Mouse (Mus musculus) bone marrow, adult 2 months (tissue): Measurements from ENCODE around the gene Smim8. TPM values are rescaled to one million over a fixed set of nuclear protein-coding genes. Genes with fewer than 3 reads are reported as not detected.
A peak's percentile ranks its signal among the peaks of the same experiment; 100 is the strongest.
"Not testable (repeated sequence)": the region's sequence is repeated elsewhere in the genome, so short reads cannot be mapped to it uniquely, and the experiment has no call there.

Experiments
- H3K27ac ChIP-seq: fragments of 200-500 bp; 2 replicates; pipeline ENCODE4 v1.5.1; 2012; ENCODE audit warnings: low read depth, mild to moderate bottlenecking, control low read depth, inconsistent platforms, low read length; ENCODE audit not compliant: control insufficient read depth, poor library complexity, insufficient read depth
- H3K4me1 ChIP-seq: fragments of 200-500 bp; 2 replicates; pipeline ENCODE4 v1.6.1; 2011; ENCODE audit warnings: low read length; ENCODE audit not compliant: control insufficient read depth, insufficient read depth
- H3K4me3 ChIP-seq: fragments of 200-500 bp; replicated peaks from 2 replicates; pipeline ENCODE3; 2011; ENCODE audit warnings: mild to moderate bottlenecking, low read depth, low read length, control low read depth; ENCODE audit not compliant: control insufficient read depth
- CTCF ChIP-seq: fragments of 200-500 bp; IDR thresholded peaks from 2 replicates; pipeline ENCODE4 v1.5.1; 2011; ENCODE audit warnings: low read length, control low read depth; ENCODE audit not compliant: control insufficient read depth, insufficient read depth
- POLR2A ChIP-seq: fragments of 200-500 bp; IDR thresholded peaks from 2 replicates; pipeline ENCODE4 v1.6.1; 2011; ENCODE audit warnings: low read depth, mild to moderate bottlenecking, control low read depth, low read length, borderline replicate concordance; ENCODE audit not compliant: control insufficient read depth
- WGBS: fragments of 180-500 bp; shearing (Covaris S2); methylation state at CpG from one replicate; pipeline ENCODE4 v1.1.7; 2018; 5-methylcytosine and 5-hydroxymethylcytosine counted together
- polyA plus RNA-seq: library from polyadenylated mRNA; stranded (reverse); fragments of >200 nt; gene quantifications from 2 replicates; pipeline ENCODE4 v1.2.4, GENCODE M21; 2011; ENCODE audit warnings: low replicate concordance; ENCODE audit not compliant: missing spikeins, insufficient read depth, insufficient read length

The Smim8 gene
- polyA plus RNA-seq, 1 experiment = 17.2 TPM

DNA sequence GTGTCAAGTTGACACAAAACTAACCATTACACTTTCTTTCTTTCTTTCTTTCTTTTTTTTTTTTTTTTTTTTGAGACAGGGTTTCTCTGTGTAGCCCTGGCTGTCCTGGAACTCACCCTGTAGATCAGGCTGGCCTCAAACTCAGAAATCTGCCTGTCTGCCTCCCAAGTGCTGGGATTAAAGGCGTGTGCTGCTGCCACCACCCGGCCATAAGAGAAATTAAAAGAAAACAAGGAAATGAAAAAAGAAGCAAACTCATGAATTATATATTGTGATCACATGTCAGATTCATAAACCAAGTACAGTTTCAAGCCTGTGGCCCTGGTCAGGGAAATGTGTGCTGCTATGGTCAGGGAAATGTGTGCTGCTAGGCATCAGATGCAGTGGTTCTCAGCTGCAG is 44.8 kb downstream of the Smim8 start:
- H3K27ac ChIP-seq, H3K4me3 ChIP-seq, H3K4me1 ChIP-seq: not testable (repeated sequence)
- 0 out of 2 replicates have a peak, but pooled peaks have one; percentile 14 for TF ChIP-seq CTCF
- 17% methylated on average over 2 of the region's 2 CpGs for WGBS

DNA sequence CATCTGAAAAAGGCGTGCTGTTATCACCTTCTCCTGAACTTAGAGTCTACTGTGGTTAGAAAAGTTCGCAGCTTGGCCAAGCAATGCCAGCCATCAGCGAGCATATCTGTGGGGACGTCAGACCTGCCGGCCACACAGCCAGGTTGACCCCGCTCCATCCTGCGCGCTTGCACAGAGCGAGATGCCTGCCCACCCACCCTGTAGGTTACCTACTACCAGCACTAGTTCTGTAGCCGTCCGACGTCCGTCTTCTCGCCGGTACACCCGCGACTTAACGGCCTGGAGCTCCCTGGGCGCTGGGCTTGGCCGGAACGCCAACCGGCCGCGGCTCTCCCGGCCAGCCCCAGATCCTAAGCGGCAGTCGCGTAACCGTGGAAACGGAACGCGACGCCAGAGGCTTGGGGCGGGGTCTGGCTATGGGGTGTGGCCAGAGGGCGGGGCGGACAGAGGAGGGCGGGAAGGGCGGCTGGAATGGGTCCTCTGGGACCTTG is 48.3 kb downstream of the Smim8 start, which contains the start of gene Cfap206:
TSS of gene Cfap206 (minus strand) at position 356 of the 491 bp plus-strand sequence.
- TF ChIP-seq POLR2A (no peak), CTCF (no peak)
- H3K4me1 ChIP-seq = peaks cover 2% of the 10 kb centered on the region; the same call in 1 of the 2 replicates
- H3K4me3 ChIP-seq = peak within 1 kb of the TSS; percentile 35
- 1% methylated on average over 38 of the region's 38 CpGs for WGBS
- H3K27ac ChIP-seq = no peak within 1 kb of the TSS

DNA sequence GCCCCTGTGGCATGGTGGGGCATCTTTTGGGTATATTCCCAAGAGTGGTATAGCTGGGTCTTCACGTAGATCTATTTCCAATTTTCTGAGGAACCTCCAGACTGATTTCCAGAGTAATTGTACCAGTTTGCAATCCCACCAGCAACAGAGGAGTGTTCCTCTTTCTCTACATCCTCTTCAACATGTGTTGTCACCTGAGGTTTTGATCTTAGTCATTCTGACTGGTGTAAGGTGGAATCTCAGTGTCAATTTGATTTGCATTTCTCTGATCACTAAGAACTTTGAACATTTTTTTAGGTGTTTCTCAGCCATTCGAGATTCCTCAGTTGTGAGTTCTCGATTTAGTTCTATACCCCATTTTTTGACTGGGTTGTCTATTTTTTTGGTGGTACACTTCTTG is 52.5 kb downstream of the Smim8 start:
- 78% methylated on average over 3 of the region's 3 CpGs for WGBS
- H3K4me1 ChIP-seq, H3K4me3 ChIP-seq, H3K27ac ChIP-seq: not testable (repeated sequence)

DNA sequence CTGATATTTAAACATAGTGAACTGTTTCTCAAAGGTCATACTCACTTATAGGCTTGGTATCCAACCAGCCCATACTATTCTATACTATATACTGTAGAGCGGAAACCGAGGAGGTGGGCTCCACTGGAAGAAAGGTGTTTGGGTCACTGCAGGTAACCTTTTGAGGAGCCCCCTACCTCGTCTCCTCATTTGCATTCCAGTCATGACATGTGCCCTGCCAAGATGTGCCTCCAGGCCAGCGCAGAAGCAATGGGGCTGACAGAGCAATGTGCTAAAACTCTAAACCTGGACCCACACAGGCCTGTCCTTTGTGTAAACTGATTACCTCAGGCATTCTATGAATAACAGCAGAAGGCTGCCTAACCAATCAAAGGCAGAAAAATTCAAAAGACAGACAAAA is 53.9 kb downstream of the Smim8 start:
- TF ChIP-seq POLR2A (no peak), CTCF (no peak)
- H3K27ac ChIP-seq = no peak overlapping the region
- H3K4me3 ChIP-seq = no peak overlapping the region
- H3K4me1 ChIP-seq = no peaks in the 10 kb centered on the region
- 71% methylated on average over 4 of the region's 4 CpGs for whole genome bisulfite sequencing

DNA sequence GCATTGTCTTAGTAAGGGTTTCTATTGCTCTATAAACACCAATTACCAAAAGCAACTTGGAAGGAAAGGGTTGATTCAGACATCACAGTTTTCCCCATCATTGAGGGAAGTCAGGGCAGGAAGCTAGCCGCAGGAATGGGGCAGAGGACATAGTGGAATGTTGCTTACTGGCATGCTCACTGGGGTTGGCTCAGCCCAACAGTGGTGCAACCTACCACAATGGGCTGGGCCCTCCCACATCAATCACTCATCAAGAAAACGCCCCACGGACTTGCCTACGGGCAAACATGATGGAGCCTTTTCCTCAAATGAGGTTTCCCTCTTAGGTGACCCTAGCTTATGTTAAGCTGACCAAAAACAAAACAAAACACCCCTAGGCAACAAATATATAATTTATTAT is 55.0 kb downstream of the Smim8 start:
- Histone ChIP-seq H3K4me3 (no peak overlapping the region), H3K4me1 (no peaks in the 10 kb centered on the region), H3K27ac (no peak overlapping the region)
- TF ChIP-seq POLR2A = no peak
- TF ChIP-seq CTCF = no peak
- 70% methylated on average over 4 of the region's 4 CpGs for WGBS

DNA sequence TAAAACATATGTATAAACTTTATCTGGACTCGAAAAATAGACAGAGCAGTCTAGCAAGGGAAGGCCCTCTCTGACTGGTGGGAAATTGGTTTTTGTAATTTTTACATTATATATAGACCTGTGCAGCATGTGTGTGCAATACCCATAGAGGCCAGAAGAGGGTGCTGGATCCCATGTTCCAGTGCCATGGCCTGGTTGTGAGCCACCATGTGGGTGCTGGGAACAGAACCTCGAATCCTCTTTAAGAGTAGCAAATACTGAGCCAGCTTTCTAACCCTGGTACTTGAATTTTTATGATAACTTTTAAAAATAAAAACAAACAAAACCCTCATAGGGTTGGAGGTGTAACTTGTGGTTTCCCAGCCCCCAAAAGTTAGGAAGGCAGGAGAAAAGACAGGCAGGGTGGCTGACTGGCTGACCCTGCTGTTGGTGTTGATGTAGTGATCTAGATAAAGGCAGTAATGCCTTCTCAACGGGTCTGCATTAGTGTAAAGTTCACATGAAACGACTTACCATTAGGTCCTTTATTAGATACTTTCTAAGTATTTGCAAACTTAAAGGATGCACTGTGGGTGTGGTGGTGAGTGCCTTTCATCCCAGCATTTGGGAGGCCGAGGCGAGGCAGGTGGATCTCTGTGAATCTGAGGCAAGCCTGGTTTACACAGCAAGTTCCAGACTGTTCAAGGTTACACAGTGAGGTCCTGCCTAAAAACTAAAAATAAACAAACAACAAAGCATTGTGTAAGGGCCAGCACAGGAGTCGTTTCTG is 57.9 kb downstream of the Smim8 start:
- no peak overlapping the region for H3K27ac ChIP-seq
- TF ChIP-seq CTCF (no peak), POLR2A (no peak)
- H3K4me3 ChIP-seq = no peak overlapping the region
- 86% methylated on average over 7 of the region's 7 CpGs for WGBS
- H3K4me1 ChIP-seq = no peaks in the 10 kb centered on the region

DNA sequence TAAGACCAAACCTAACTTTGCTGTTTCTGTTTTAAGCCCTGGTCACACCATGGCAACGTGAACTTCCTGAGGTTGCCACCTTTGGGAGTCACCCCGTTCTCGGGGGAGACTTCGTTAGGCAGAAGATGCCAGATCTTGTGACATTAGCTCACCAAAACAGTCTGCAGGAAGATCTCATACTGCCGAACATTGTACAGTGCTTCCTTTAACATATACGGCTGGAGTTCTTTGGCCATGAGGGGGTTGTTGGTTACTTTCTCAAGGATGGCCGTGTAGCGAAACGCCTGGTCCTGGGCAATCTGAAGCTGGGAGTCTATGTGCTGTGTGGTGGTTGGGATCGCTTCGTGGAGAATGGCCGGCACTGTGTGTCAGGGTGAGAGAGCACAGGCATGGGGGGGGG is 58.8 kb downstream of the Smim8 start:
- 90% methylated on average over 12 of the region's 12 CpGs for WGBS
- Histone ChIP-seq H3K4me3 (no peak overlapping the region), H3K27ac (no peak overlapping the region), H3K4me1 (no peaks in the 10 kb centered on the region)
- TF ChIP-seq CTCF (no peak), POLR2A (no peak)

Other genes with a start within 250 kb of the Smim8 start
- 42.5 and 50.4 TPM in 2 replicates for gene Akirin2, start 227.5 kb downstream of the Smim8 start, polyA plus RNA-seq
- gene Orc3, start 163.5 kb downstream of the Smim8 start, polyA plus RNA-seq = 14.3 and 29.1 TPM in 2 replicates
- gene Rars2, start 163.5 kb downstream of the Smim8 start, polyA plus RNA-seq = 10.5 TPM in 2 replicates
- 4.8 and 6.7 TPM in 2 replicates for gene Slc35a1, start 91.0 kb downstream of the Smim8 start, polyA plus RNA-seq
- gene Cfap206, start 48.2 kb downstream of the Smim8 start, polyA plus RNA-seq = not detected in 2 replicates
- not detected in 2 replicates for gene Gm136, start 22.2 kb downstream of the Smim8 start, polyA plus RNA-seq
- gene Zfp292, start 104.5 kb upstream of the Smim8 start, polyA plus RNA-seq = 5.6 and 11.0 TPM in 2 replicates
- not detected in 2 replicates for gene Cga, start 115.4 kb upstream of the Smim8 start, polyA plus RNA-seq